Mouse (Mus musculus): Measurements from ENCODE around the gene Tsacc.

GRCm38 (mm10) chr3:88271859-88272258 lies 24.9 kb downstream of the Tsacc start:
- TF ChIP-seq CTCF (IDR thresholded peaks at IDR 0.05): no peak
- no peak for TF ChIP-seq EP300 (IDR thresholded peaks at IDR 0.05)
